Mouse (Mus musculus) kidney, postnatal 4 days (tissue): ENCODE data around the gene Orc2.

Experiments used
- DNase-seq, 2 experiments: peaks; one replicate each; pipeline ENCODE4 v3.0.0; 2021; ENCODE audit warnings: mixed read lengths in 2 of 2

The Orc2 gene

GRCm38 (mm10) chr1:58423371-58424248 lies 81.3 kb downstream of the Orc2 start, which contains the start of gene Clk1:
Gene Clk1, minus strand, starts transcription at chr1:58424066.
- DNase-seq, result peak; percentile 98 to 99

DNA sequence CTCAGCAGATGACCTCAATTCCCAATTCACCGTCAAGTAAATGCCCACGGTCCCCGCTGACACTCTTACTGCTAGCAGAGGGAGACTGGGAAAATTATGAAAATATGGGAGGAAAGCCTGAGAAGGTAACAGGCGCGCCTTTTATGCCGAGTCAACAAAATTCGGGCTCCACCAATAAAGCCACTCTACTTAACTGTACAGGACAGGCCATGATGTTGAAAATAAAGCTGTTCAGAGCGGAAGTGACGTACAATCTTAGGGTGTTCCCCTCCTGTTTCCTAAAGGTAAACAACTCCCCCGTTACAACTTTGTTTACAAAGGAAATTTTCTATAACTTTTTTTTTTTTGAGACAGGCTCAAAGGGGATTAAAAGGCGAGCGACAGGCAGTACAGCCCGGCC lies 82.0 kb downstream of the Orc2 start:
- peak in 1 of 2 experiments; percentile 46 for DNase-seq

DNA sequence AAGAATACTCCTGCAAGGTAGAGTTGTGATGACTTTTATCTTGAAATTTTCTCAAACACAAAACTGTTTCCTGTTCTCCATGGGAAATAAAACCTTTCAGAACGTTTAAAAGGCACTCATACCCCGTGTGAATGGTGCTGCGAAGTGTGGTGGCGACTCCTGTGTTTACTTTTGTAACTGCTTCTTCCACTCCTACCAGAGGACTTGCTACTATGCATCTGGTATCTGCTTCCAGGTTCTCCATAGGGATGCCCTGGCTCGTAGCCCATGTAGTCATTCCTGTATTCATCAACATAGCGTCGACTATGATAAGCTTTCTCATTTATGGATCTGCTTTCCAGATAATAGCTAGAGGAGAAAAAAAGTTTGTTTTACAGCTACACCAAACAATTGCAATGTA lies 83.9 kb downstream of the Orc2 start:
- DNase-seq, result peak in 1 of 2 experiments; percentile 23

GRCm38 (mm10) chr1:58420032-58420431 lies 84.9 kb downstream of the Orc2 start:
- no peak for DNase-seq

- no peak for DNase-seq
These were observed 88.9 kb downstream of the Orc2 start for GRCm38 (mm10) chr1:58416048-58416447.

DNA sequence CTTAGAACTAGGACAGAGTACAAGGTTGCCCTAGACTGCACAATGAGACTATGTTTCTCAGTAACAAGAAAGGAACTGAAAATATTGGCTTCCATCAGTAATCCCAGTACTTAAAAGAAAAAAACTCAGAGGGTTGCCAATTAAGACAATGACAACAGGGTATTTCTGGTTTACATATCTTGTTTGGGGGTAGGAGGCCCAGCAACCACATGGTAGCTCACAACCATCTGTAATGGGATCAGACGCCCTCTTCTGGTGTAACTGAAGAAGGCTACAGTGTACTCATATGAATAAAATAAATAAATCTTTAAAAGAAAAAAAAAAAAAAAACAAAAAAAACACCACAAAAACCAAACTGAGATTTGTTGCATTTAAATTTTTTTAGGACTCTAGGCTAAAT lies 89.5 kb downstream of the Orc2 start:
- no peak for DNase-seq
